Mouse (Mus musculus): ENCODE results near the gene Patl2. TPM values are rescaled to one million over a fixed set of nuclear protein-coding genes. Genes with fewer than 3 reads are reported as not detected.

The Patl2 gene
- total and polyA plus RNA-seq, 3 experiments: 0.09 to 13.7 (median 1.9) TPM

DNA sequence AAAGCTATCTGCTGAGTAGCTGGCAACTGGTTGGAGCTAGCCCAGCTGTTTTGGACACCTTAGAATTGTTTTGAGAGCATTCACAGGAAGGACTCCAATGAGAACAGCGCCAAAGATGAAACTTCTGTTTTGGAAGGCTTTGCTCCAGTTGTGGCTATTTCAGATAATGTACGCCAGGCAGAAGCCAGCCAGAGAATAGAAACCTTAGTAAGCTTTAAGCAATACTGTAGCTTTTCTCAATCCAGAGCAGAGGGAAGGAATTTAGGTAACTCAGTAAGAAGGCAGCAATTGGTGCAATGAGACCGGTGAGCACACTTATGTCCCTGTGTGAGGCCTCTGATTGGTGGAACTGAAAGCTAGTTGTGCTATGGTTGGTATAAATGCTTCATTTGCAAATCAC, 42.9 kb downstream of the Patl2 start:
- Histone ChIP-seq H3K4me3 (ENCODE audit: low read depth, low read length) (no peak overlapping the region), H3K27me3 (ENCODE audit: insufficient read depth, low read length) (no peaks in the 10 kb centered on the region), H3K9me3 (replicated peaks) (no peaks in the 10 kb centered on the region), H3K36me3 (replicated peaks) (no peaks in the 10 kb centered on the region), H3K4me1 (ENCODE audit: insufficient read depth, low read depth, low read length) (peaks cover 44% of the 10 kb centered on the region)
- DNase-seq (ENCODE audit: low spot score) (no peak), ATAC-seq (ENCODE audit: extremely low read depth, insufficient number of reproducible peaks, low FRiP score, poor library complexity, severe bottlenecking) (no peak)
- TF ChIP-seq GATA2 (IDR thresholded peaks at IDR 0.05; ENCODE audit: borderline replicate concordance, low read depth, low read length): no peak
- no peak for TF ChIP-seq GATA1 (IDR thresholded peaks at IDR 0.05; ENCODE audit: borderline replicate concordance, low read length)
- no peak for TF ChIP-seq POLR2AphosphoS5 (IDR thresholded peaks at IDR 0.05; ENCODE audit: insufficient replicate concordance, low read depth, low read length)
- TF ChIP-seq CTCF (IDR thresholded peaks at IDR 0.05; ENCODE audit: low read depth, low read length): no peak
- TF ChIP-seq TAL1 (conservative IDR thresholded peaks at IDR 0.05; ENCODE audit: low read depth, low read length): no peak

DNA sequence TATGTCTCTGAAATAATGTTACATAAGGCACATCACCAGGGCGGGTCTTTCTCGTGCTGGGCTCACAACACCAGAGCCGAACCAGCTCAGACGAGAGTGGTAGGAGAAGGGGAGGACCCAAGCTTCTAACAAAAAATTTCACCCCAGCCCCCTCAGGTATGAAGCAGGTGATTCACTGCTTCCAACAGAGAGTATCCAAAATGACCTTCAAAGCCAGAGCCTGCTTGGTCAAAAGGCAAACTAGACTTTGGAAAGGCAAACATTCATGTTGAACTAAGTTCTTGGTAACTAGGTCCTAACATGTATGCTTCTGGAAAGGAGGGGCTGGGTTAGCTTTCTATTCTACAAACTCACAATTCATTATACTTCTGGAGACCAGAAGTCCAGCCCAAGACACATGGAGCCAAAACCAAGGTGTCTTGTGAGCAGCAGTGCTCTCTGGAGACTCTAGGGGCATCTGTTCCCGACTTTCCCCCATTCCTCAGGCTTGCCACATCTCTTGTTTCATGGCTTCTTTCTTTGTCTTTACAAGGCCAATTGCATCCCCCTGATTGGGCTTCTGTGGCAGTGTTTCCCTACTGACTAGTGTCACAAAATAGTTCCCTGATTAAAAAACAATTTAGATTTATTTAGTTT, 44.5 kb downstream of the Patl2 start:
- DNase-seq (ENCODE audit: low spot score) (no peak), ATAC-seq (ENCODE audit: extremely low read depth, insufficient number of reproducible peaks, low FRiP score, poor library complexity, severe bottlenecking) (no peak)
- no peak overlapping the region for H3K4me3 ChIP-seq (ENCODE audit: low read depth, low read length)
- no peaks in the 10 kb centered on the region for H3K27me3 ChIP-seq (ENCODE audit: insufficient read depth, low read length)
- peaks cover 52% of the 10 kb centered on the region for H3K4me1 ChIP-seq (ENCODE audit: insufficient read depth, low read depth, low read length)
- TF ChIP-seq CTCF (IDR thresholded peaks at IDR 0.05; ENCODE audit: low read depth, low read length) (no peak), POLR2AphosphoS5 (IDR thresholded peaks at IDR 0.05; ENCODE audit: insufficient replicate concordance, low read depth, low read length) (no peak), TAL1 (conservative IDR thresholded peaks at IDR 0.05; ENCODE audit: low read depth, low read length) (no peak), GATA1 (IDR thresholded peaks at IDR 0.05; ENCODE audit: borderline replicate concordance, low read length) (no peak), GATA2 (IDR thresholded peaks at IDR 0.05; ENCODE audit: borderline replicate concordance, low read depth, low read length) (no peak)
- no peaks in the 10 kb centered on the region for H3K36me3 ChIP-seq (replicated peaks)
- peaks cover 2% of the 10 kb centered on the region for H3K9me3 ChIP-seq (replicated peaks)

DNA sequence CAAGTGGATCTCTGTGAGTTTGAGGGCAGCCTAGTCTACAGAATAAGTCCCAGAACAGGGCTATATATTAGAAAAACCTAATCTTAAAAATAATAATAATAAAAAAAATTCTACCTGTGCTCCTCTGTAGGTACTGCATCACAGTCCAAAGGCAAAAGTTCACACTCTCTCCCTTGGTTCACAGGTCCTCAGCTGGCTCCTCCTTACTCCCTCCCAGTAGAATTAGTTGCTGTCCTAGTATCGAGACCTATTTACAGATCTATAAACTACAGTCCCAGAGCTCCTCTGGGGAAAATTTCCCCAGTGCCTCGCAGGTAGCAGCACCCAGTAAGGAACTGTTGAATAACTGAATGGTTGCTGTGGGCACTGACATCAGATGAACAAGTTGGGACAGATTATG, 45.2 kb downstream of the Patl2 start:
- Histone ChIP-seq H3K36me3 (replicated peaks) (no peaks in the 10 kb centered on the region), H3K4me1 (ENCODE audit: insufficient read depth, low read depth, low read length) (peaks cover 50% of the 10 kb centered on the region), H3K4me3 (ENCODE audit: low read depth, low read length) (no peak overlapping the region), H3K9me3 (replicated peaks) (peaks cover 3% of the 10 kb centered on the region), H3K27me3 (ENCODE audit: insufficient read depth, low read length) (no peaks in the 10 kb centered on the region)
- ATAC-seq (ENCODE audit: extremely low read depth, insufficient number of reproducible peaks, low FRiP score, poor library complexity, severe bottlenecking): no peak
- no peak for TF ChIP-seq POLR2AphosphoS5 (IDR thresholded peaks at IDR 0.05; ENCODE audit: insufficient replicate concordance, low read depth, low read length)
- no peak for TF ChIP-seq GATA2 (IDR thresholded peaks at IDR 0.05; ENCODE audit: borderline replicate concordance, low read depth, low read length)
- no peak for TF ChIP-seq GATA1 (IDR thresholded peaks at IDR 0.05; ENCODE audit: borderline replicate concordance, low read length)
- TF ChIP-seq TAL1 (conservative IDR thresholded peaks at IDR 0.05; ENCODE audit: low read depth, low read length): no peak
- no peak for TF ChIP-seq CTCF (IDR thresholded peaks at IDR 0.05; ENCODE audit: low read depth, low read length)
- no peak for DNase-seq (ENCODE audit: low spot score)

DNA sequence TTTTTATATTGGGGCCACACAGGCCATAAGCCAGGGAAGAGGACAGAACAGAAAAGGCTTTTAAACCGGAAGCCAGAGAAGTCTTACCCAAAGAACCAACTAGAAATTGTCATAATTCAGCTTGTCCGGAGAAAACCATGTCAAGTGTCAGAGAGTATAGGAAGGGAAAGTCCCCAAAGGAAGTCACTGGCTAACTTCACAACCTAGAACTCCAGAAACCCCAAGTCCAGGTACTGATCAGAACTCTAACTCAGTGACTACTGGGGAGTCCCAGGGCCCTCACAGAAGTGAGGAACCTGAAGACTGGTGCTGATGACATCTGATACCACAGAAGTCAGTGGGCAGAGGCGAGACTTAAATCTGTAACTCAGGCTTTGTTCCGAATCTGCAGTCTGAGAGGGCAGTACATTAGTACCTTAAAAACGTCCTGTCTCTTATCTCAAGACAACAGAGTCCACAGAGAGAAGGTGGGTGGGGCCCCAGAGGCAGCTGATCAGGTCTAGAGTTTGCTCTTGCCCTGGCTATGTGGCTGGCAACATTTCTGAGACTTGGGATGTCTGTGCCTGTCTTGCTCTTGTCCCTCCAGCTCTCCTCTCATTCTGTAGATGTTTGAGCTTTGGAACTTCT, 48.0 kb downstream of the Patl2 start:
- H3K9me3 ChIP-seq (replicated peaks): peaks cover 3% of the 10 kb centered on the region
- H3K4me1 ChIP-seq (ENCODE audit: insufficient read depth, low read depth, low read length): peaks cover 58% of the 10 kb centered on the region
- H3K4me3 ChIP-seq (ENCODE audit: low read depth, low read length): no peak overlapping the region; the same call in 1 of the 2 replicates
- DNase-seq (ENCODE audit: low spot score): peak; percentile 63
- no peaks in the 10 kb centered on the region for H3K36me3 ChIP-seq (replicated peaks)
- peak; percentile 96 for ATAC-seq (ENCODE audit: extremely low read depth, insufficient number of reproducible peaks, low FRiP score, poor library complexity, severe bottlenecking)
- no peaks in the 10 kb centered on the region for H3K27me3 ChIP-seq (ENCODE audit: insufficient read depth, low read length)
- TF ChIP-seq GATA2 (IDR thresholded peaks at IDR 0.05; ENCODE audit: borderline replicate concordance, low read depth, low read length) (no peak), GATA1 (IDR thresholded peaks at IDR 0.05; ENCODE audit: borderline replicate concordance, low read length) (no peak), POLR2AphosphoS5 (IDR thresholded peaks at IDR 0.05; ENCODE audit: insufficient replicate concordance, low read depth, low read length) (no peak), CTCF (IDR thresholded peaks at IDR 0.05; ENCODE audit: low read depth, low read length) (no peak), TAL1 (conservative IDR thresholded peaks at IDR 0.05; ENCODE audit: low read depth, low read length) (peak; percentile 91)

DNA sequence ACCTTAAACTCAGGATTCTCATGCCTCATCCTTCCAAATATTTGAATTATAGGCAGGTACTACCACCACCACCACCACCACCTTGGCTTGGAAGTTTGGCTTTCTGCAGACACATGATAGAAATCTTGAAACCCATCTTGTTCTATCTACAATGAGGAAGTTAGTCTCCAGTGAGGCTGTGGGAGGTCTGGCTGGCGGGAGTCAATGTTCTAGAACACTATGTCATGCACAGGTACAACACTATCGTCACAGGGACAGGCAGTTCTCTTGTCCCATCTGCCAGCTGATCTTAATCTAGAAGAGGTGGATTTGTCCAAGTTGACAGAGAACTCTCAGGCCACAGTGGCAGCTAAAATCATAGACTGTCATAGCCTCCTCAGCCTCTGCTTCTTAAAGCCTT, 53.4 kb downstream of the Patl2 start:
- Histone ChIP-seq H3K9me3 (replicated peaks) (peaks cover 3% of the 10 kb centered on the region), H3K4me3 (ENCODE audit: low read depth, low read length) (no peak overlapping the region), H3K36me3 (replicated peaks) (no peaks in the 10 kb centered on the region), H3K4me1 (ENCODE audit: insufficient read depth, low read depth, low read length) (peaks cover 61% of the 10 kb centered on the region), H3K27me3 (ENCODE audit: insufficient read depth, low read length) (no peaks in the 10 kb centered on the region)
- ATAC-seq (ENCODE audit: extremely low read depth, insufficient number of reproducible peaks, low FRiP score, poor library complexity, severe bottlenecking): peak; percentile 52
- no peak for TF ChIP-seq POLR2AphosphoS5 (IDR thresholded peaks at IDR 0.05; ENCODE audit: insufficient replicate concordance, low read depth, low read length)
- no peak for TF ChIP-seq GATA2 (IDR thresholded peaks at IDR 0.05; ENCODE audit: borderline replicate concordance, low read depth, low read length)
- no peak for TF ChIP-seq TAL1 (conservative IDR thresholded peaks at IDR 0.05; ENCODE audit: low read depth, low read length)
- DNase-seq (ENCODE audit: low spot score): no peak

DNA sequence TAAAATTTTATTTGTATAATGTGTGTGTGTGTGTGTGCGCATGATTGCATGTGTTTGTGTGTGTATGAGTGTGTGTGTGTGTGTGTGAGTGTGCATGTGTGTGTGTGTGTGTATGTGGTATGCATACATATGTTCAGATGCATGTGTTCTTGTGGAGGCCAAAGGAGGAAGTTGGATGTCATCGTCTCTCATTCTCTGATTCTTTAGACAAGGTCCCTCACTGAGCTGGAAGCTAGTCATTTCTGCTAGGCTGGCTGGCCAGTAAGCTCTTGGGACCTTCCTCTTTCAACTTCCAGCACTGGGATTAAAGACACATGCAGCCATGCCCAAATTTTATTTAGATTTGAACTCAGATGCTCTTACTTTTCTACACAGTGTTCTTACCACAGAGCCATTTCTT, 53.9 kb downstream of the Patl2 start:
- H3K4me1 ChIP-seq (ENCODE audit: insufficient read depth, low read depth, low read length): peaks cover 61% of the 10 kb centered on the region
- ATAC-seq (ENCODE audit: extremely low read depth, insufficient number of reproducible peaks, low FRiP score, poor library complexity, severe bottlenecking): no peak

More for the DNA sequence above, 53.9 kb downstream of the Patl2 start:
- Histone ChIP-seq H3K4me3 (ENCODE audit: low read depth, low read length) (no peak overlapping the region), H3K9me3 (replicated peaks) (peaks cover 3% of the 10 kb centered on the region), H3K27me3 (ENCODE audit: insufficient read depth, low read length) (no peaks in the 10 kb centered on the region), H3K36me3 (replicated peaks) (no peaks in the 10 kb centered on the region)
- TF ChIP-seq TAL1 (conservative IDR thresholded peaks at IDR 0.05; ENCODE audit: low read depth, low read length) (no peak), POLR2AphosphoS5 (IDR thresholded peaks at IDR 0.05; ENCODE audit: insufficient replicate concordance, low read depth, low read length) (no peak), GATA1 (IDR thresholded peaks at IDR 0.05; ENCODE audit: borderline replicate concordance, low read length) (no peak), GATA2 (IDR thresholded peaks at IDR 0.05; ENCODE audit: borderline replicate concordance, low read depth, low read length) (no peak), CTCF (IDR thresholded peaks at IDR 0.05; ENCODE audit: low read depth, low read length) (no peak)
- no peak for DNase-seq (ENCODE audit: low spot score)

All from G1E (cell line).